Mouse (Mus musculus) myocyte (in vitro differentiated cells): ENCODE data around the gene Ddx41. TPM values are rescaled to one million over a fixed set of nuclear protein-coding genes. Genes with fewer than 3 reads are reported as not detected.

Source experiments
- H3K27me3 ChIP-seq: one replicate; pipeline ENCODE4 v1.6.1; 2011; ENCODE audit not compliant: control insufficient read depth, insufficient read depth, insufficient read length
- H3K36me3 ChIP-seq: one replicate; pipeline ENCODE4 v1.6.1; 2011; ENCODE audit not compliant: control insufficient read depth, insufficient read depth
- H3K4me2 ChIP-seq: one replicate; pipeline ENCODE4 v1.6.1; 2011; ENCODE audit warnings: low read depth, control low read depth
- H3K4me3 ChIP-seq: one replicate; pipeline ENCODE4 v1.5.1; 2011; ENCODE audit warnings: mild to moderate bottlenecking, control low read depth, moderate library complexity
- H3K79me2 ChIP-seq: one replicate; pipeline ENCODE4 v1.6.1; 2011; ENCODE audit not compliant: control insufficient read depth, insufficient read depth
- H3ac ChIP-seq: one replicate; pipeline ENCODE4 v1.6.1; 2011; ENCODE audit not compliant: control insufficient read depth, insufficient read length
- CEBPB ChIP-seq: IDR thresholded peaks from 2 replicates; pipeline ENCODE4 v1.6.1; 2011; ENCODE audit warnings: mild to moderate bottlenecking, moderate library complexity; ENCODE audit not compliant: poor library complexity, insufficient read depth, severe bottlenecking
- E2F4 ChIP-seq: IDR thresholded peaks from one replicate; pipeline ENCODE4 v1.6.1; 2011; ENCODE audit warnings: mild to moderate bottlenecking, control low read depth, moderate library complexity; ENCODE audit not compliant: insufficient read depth
- MAX ChIP-seq: IDR thresholded peaks from one replicate; pipeline ENCODE4 v1.6.1; 2011; ENCODE audit warnings: low read depth, mild to moderate bottlenecking, control low read depth
- MYOD1 ChIP-seq, 3 experiments: IDR thresholded peaks; one replicate each; pipeline ENCODE4 v1.6.1; 2011; ENCODE audit warnings: control low read depth in 2 of 3, low read depth in 2 of 3, mild to moderate bottlenecking in 2 of 3, moderate library complexity in 1 of 3; ENCODE audit not compliant: insufficient read length in 2 of 3, control insufficient read depth in 1 of 3
- MYOG ChIP-seq, 3 experiments: IDR thresholded peaks; one replicate each; pipeline ENCODE4 v1.6.1; 2011; ENCODE audit warnings: control low read depth in 2 of 3, low read depth in 2 of 3, mild to moderate bottlenecking in 2 of 3; ENCODE audit not compliant: insufficient read length in 2 of 3, control insufficient read depth in 1 of 3, insufficient read depth in 1 of 3
- POLR2A ChIP-seq: IDR thresholded peaks from one replicate; pipeline ENCODE4 v1.6.1; 2011; ENCODE audit warnings: low read depth, mild to moderate bottlenecking, control low read depth, moderate library complexity; ENCODE audit not compliant: insufficient read length
- POLR2AphosphoS2 ChIP-seq: IDR thresholded peaks from one replicate; pipeline ENCODE4 v1.6.1; 2011; ENCODE audit warnings: low read depth, control low read depth; ENCODE audit not compliant: insufficient read length
- REST ChIP-seq: IDR thresholded peaks from one replicate; pipeline ENCODE4 v1.6.1; 2011; ENCODE audit warnings: mild to moderate bottlenecking, control low read depth, moderate library complexity; ENCODE audit not compliant: insufficient read depth, insufficient read length
- SRF ChIP-seq: IDR thresholded peaks from one replicate; pipeline ENCODE4 v1.6.1; 2011; ENCODE audit warnings: low read depth; ENCODE audit not compliant: control insufficient read depth, insufficient read length
- TCF12 ChIP-seq: IDR thresholded peaks from one replicate; pipeline ENCODE4 v1.6.1; 2011; ENCODE audit warnings: mild to moderate bottlenecking, control low read depth; ENCODE audit not compliant: poor library complexity, insufficient read depth, severe bottlenecking
- TCF3 ChIP-seq: IDR thresholded peaks from one replicate; pipeline ENCODE4 v1.6.1; 2011; ENCODE audit warnings: low read depth, control low read depth; ENCODE audit not compliant: insufficient read length
- USF1 ChIP-seq: IDR thresholded peaks from one replicate; pipeline ENCODE4 v1.6.1; 2011; ENCODE audit warnings: low read depth, mild to moderate bottlenecking, control low read depth, moderate library complexity
- polyA plus RNA-seq: library from polyadenylated mRNA; unstranded; fragments of >200 nt; fragmentation: generic; extraction: Trizol; gene quantifications from one replicate; pipeline ENCODE4 v1.2.1, GENCODE M21; 2012; ENCODE audit warnings: missing spikeins

The Ddx41 gene
- polyA plus RNA-seq, 1 experiment, result 33.3 TPM

- H3K36me3 ChIP-seq, result no peaks in the 10 kb centered on the region
- H3K4me2 ChIP-seq, result no peak overlapping the region
- TF ChIP-seq MAX (no peak), POLR2AphosphoS2 (no peak), E2F4 (no peak), USF1 (no peak), MYOG (IDR thresholded peaks at IDR 0.05; ENCODE audit: control insufficient read depth in 1 of 3, insufficient read depth in 1 of 3, insufficient read length in 2 of 3, low read depth in 2 of 3) (no peak), TCF3 (no peak), CEBPB (no peak), MYOD1 (IDR thresholded peaks at IDR 0.05; ENCODE audit: control insufficient read depth in 1 of 3, insufficient read length in 2 of 3, low read depth in 2 of 3) (no peak), TCF12 (no peak), POLR2A (no peak), SRF (no peak), REST (no peak)
- H3K79me2 ChIP-seq, result no peaks in the 10 kb centered on the region
- H3ac ChIP-seq, result no peak overlapping the region
- no peaks in the 10 kb centered on the region for H3K27me3 ChIP-seq
- H3K4me3 ChIP-seq, result no peak overlapping the region
Observed at GRCm38 (mm10) chr13:55523278-55523677, 13.2 kb downstream of the Ddx41 start.

GRCm38 (mm10) chr13:55522730-55523129 lies 13.7 kb downstream of the Ddx41 start:
- Histone ChIP-seq H3ac (no peak overlapping the region), H3K4me2 (no peak overlapping the region), H3K27me3 (no peaks in the 10 kb centered on the region), H3K36me3 (no peaks in the 10 kb centered on the region), H3K79me2 (no peaks in the 10 kb centered on the region), H3K4me3 (no peak overlapping the region)
- TF ChIP-seq REST (no peak), TCF12 (no peak), POLR2A (no peak), E2F4 (no peak), MYOG (IDR thresholded peaks at IDR 0.05; ENCODE audit: control insufficient read depth in 1 of 3, insufficient read depth in 1 of 3, insufficient read length in 2 of 3, low read depth in 2 of 3) (no peak), USF1 (no peak), TCF3 (no peak)

- no peaks in the 10 kb centered on the region for H3K27me3 ChIP-seq
- no peaks in the 10 kb centered on the region for H3K36me3 ChIP-seq
- no peaks in the 10 kb centered on the region for H3K79me2 ChIP-seq
- H3ac ChIP-seq, result no peak overlapping the region
- no peak for TF ChIP-seq MYOG (IDR thresholded peaks at IDR 0.05; ENCODE audit: control insufficient read depth in 1 of 3, insufficient read depth in 1 of 3, insufficient read length in 2 of 3, low read depth in 2 of 3)
- no peak for TF ChIP-seq TCF3
- TF ChIP-seq USF1, result no peak
- TF ChIP-seq REST, result no peak
- TF ChIP-seq MYOD1 (IDR thresholded peaks at IDR 0.05; ENCODE audit: control insufficient read depth in 1 of 3, insufficient read length in 2 of 3, low read depth in 2 of 3), result no peak
- TF ChIP-seq E2F4, result no peak
- no peak for TF ChIP-seq POLR2AphosphoS2
- no peak overlapping the region for H3K4me2 ChIP-seq
- H3K4me3 ChIP-seq, result no peak overlapping the region
Observed at GRCm38 (mm10) chr13:55519606-55520005, 16.9 kb downstream of the Ddx41 start.

- Histone ChIP-seq H3K79me2 (peaks cover 10% of the 10 kb centered on the region), H3ac (no peak overlapping the region), H3K4me2 (no peak overlapping the region), H3K4me3 (no peak overlapping the region), H3K36me3 (no peaks in the 10 kb centered on the region), H3K27me3 (no peaks in the 10 kb centered on the region)
- TF ChIP-seq POLR2AphosphoS2 (no peak), REST (no peak), TCF12 (no peak), TCF3 (no peak), MYOD1 (IDR thresholded peaks at IDR 0.05; ENCODE audit: control insufficient read depth in 1 of 3, insufficient read length in 2 of 3, low read depth in 2 of 3) (no peak), MAX (no peak)
Observed at GRCm38 (mm10) chr13:55516955-55517354, 19.5 kb downstream of the Ddx41 start.

- peak overlapping the region; percentile 77 for H3ac ChIP-seq
- peak overlapping the region; percentile 56 for H3K4me2 ChIP-seq
- peaks cover 8% of the 10 kb centered on the region for H3K36me3 ChIP-seq
- H3K79me2 ChIP-seq, result peaks cover 31% of the 10 kb centered on the region
- TF ChIP-seq CEBPB, result no peak
- TF ChIP-seq TCF3, result no peak
- TF ChIP-seq MYOG (IDR thresholded peaks at IDR 0.05; ENCODE audit: control insufficient read depth in 1 of 3, insufficient read depth in 1 of 3, insufficient read length in 2 of 3, low read depth in 2 of 3), result no peak
- TF ChIP-seq TCF12, result no peak
- TF ChIP-seq REST, result no peak
- no peak for TF ChIP-seq MYOD1 (IDR thresholded peaks at IDR 0.05; ENCODE audit: control insufficient read depth in 1 of 3, insufficient read length in 2 of 3, low read depth in 2 of 3)
- no peak for TF ChIP-seq MAX
- no peak for TF ChIP-seq POLR2A
- no peak for TF ChIP-seq POLR2AphosphoS2
- TF ChIP-seq SRF, result no peak
- H3K27me3 ChIP-seq, result no peaks in the 10 kb centered on the region
- peak overlapping the region; percentile 82 for H3K4me3 ChIP-seq
Observed at GRCm38 (mm10) chr13:55513828-55514227, 22.6 kb downstream of the Ddx41 start.
